Mouse (Mus musculus) left cerebral cortex, adult 18-20 months (tissue): ENCODE measurements around the gene Ube2c. TPM values are rescaled to one million over a fixed set of nuclear protein-coding genes. Genes with fewer than 3 reads are reported as not detected.
A peak's percentile ranks its signal among the peaks of the same experiment; 100 is the strongest.

Experiments used
- DNase-seq, 2 experiments: peaks; one replicate each; pipeline ENCODE4 v3.0.0; 2021 to 2022; ENCODE audit warnings: low spot score in 2 of 2, mixed read lengths in 1 of 2
- total RNA-seq, 2 experiments: library from RNA; stranded (reverse); gene quantifications; 2 replicates each; pipeline ENCODE4 v1.2.3; 2021

Gene Ube2c
- total RNA-seq, 2 experiments from 2014 or later, result not detected

DNA sequence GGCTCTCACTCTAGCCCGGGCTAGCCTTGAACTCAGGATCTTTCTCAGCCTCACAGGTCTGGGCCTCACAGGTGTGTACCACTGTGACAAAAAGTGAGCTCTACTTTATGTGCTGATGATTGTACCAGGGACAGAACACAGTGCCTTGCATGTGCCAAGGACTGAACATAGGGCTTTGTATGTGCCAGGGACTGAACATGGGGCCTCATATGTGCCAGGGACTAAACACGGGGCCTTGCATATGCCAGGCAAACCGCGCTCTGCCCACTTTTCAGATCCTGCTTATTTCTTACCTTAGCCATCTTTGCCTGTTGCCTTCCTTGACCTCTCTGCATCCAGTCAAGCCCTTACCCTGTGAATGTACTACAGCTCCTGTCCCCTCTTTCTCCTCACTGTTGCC lies 7.7 kb upstream of the Ube2c start:
- DNase-seq, result no peak

DNA sequence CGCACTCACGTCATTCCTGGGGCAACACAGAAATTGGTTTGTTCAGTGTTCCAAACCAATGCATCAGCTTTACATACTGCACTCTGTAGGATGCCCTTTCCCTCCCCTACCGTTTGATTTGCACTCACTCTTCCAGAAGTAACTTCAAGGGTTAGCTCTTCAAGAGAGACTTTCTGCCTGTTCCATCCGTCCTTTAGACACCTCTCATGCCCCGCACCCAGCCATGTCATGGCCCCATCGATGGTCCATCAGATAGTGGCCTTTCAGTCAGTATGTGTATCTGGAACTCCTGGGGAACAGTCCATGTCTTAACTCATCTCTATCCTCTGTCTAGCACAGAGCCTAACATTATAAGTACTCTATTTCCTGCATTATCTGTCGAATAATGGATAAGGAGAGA lies 7.1 kb upstream of the Ube2c start:
- DNase-seq, result no peak

DNA sequence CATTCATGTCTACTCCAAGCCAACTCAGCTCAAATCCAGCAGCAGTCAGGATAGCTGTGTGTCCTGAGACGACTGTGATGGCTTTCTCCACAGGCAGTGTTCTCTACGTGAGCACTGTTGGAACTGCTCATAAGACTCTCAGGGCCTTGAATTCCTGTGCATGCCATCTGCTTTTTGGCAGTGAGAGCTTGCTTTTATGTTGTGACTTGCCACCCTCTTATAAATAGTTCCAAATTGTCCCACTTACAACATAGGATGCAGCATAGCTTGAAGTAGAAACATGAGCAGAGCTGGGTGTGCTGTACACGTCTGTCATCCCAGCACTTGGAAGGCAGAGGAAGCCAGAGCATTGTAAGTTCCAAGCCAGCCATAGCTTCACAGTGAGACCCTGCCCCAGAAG lies 3.9 kb upstream of the Ube2c start:
- DNase-seq, result peak; percentile 14 to 22

DNA sequence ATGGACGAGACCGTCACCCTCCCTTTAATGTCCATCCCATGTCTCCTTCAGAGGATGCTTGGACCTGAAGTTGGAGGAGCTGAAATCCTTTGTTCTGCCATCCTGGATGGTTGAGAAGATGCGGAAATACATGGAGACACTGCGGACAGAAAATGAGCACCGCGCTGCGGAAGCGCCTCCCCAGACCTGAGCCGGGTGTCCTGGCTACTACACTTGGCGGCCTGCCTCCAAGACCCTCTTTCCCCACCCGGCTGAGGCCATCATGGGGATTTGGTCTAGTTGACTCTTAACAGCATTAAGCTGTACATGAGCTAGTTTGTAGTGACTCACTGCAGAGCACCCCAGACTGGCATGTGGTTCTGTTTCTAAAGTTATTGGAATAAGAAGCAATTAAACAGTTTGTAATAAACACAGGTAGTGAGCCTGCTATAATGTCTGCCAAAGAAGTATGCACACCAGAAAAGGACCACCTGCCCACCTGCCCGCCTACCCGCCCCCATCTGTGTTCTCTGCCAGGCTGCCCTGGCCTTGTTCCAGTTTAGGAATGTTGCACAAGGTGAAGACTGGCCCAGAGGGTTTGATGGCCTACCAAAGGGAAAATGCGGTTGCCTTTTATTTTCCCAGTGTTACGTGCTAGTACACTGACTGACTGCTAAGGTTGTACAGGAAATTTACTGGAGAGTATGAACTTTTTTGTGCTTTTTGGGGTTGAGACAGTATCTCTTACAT lies 1.7 kb upstream of the Ube2c start:
- DNase-seq, result no peak

DNA sequence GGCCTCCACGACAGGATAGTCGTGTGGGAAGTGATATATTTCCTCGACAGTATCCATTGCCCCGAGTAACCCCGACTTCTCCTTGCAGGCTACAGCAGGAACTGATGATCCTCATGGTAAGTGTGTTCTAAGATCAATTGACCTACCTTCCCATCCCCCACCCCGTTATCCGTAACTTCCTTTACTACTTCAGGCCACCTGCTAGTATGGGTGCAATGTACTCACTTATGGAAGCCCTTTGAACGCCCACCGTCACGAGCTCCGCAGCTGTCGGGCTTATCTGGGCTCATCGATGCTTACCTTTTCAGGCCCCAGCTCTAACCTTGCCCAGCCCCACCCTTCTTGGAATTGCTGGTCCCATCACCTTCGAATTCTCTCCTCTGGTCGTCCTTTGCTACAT lies 581 bp downstream of the Ube2c start:
- DNase-seq, result no peak

DNA sequence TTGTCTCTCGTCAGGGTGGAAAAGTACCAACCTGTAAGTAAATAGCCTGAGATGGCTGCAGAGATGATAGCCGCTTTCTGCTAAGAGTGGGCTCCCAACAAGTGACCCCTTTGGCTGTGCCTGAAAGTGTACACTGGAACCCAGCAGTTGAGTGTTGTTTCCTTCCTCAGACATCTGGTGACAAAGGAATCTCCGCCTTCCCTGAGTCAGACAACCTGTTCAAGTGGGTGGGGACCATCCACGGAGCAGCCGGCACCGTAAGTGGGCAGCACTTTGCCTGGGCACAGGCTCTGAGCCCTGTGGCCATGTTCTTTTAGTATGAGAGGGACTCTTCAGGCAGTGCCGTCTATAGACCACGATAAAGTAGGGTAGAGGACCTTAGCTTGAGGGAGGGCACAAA lies 1.4 kb downstream of the Ube2c start:
- no peak for DNase-seq

DNA sequence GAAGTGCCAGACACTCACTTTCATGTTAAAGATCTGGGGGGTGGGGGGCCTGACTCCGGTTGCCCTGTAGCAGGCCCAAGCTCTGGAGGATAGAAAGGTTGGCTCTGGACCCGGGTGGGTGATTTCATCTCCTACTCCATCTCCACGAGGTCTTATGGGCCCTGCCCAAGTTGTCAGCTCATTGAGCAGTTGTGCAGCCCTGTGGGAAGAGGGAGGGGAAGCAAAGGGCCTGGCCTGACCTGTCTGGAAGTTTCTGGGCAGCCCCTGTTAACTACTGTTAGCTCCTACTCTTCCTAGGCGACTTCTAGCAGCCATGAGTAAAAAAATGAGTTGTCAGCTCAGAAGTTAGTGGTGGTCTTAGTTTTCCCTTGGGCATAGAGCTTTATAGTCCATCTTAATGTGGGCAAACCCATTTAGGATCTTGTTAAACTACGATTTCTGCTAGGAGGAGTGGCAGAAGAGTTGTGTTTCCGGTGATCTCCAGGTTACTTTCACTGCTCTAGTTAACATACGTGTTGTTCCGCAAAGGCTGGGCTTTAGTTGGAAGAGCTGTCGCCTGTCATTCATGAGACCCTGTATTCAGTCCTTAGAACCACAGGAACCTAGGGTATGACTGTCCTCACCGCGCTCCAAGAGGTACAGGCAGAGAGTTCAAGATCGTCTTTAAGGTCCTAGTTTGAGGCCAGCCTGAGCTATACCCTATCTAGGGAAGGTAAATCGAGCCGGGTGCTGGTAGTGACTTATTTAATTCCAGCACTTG lies 3.7 kb downstream of the Ube2c start:
- DNase-seq, result no peak

DNA sequence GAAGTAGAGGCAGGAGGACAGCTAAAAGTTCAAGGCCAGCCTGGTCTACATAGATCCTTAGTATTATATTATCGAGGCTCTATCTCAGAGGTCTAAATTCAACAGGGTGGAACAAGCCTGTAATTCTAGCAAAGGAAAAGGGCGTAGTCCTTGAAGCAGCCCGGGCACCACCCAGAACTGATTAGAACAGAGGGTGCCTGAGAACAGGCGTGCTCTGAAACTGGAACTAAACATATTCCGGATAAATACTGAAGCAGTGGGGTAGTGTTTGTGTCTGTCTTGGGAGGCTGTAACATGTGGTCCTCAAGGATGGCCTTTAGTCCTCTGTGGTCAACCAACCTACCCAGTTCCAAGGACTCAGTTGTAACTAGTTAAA lies 4.3 kb downstream of the Ube2c start:
- DNase-seq, result no peak

DNA sequence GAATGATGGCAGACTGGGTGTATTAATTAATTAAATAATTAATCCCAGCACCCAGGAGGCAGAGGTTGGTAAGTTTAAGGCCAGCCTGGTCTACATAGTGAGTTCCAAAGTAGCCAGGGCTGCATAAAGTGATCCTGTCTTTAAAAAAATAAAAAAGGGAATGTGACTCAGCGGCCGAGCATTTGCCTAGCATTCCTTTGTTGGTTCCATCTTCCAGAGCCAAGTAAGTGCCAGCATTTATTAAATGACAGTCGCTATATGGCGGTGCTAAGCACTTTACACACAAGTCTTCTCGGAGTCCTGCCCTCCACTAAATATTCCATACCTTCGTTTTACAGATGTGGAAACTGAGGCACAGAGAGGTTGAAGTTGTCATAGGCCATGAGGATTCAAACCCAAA lies 6.4 kb downstream of the Ube2c start:
- DNase-seq, result no peak

DNA sequence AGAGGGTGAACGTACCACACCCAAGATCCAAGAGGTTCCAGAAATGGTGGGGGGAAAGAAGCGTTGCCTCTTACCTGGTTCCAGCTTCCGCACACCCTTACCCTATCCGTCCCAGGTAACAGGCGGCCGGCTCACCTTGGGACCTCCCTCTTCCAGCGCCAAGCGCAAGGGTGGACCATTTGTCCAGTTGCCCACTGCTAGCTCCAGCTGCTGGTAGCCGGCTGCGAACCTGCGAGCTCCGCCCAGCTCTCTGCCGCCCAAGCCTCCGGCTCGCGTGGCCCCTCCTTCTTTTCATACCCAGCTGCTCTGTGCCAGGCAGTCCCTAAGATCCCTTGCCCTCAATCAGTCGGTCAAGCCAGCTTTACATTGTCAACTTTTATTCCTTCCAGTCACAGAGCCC lies 7.1 kb downstream of the Ube2c start:
- DNase-seq, result no peak

DNA sequence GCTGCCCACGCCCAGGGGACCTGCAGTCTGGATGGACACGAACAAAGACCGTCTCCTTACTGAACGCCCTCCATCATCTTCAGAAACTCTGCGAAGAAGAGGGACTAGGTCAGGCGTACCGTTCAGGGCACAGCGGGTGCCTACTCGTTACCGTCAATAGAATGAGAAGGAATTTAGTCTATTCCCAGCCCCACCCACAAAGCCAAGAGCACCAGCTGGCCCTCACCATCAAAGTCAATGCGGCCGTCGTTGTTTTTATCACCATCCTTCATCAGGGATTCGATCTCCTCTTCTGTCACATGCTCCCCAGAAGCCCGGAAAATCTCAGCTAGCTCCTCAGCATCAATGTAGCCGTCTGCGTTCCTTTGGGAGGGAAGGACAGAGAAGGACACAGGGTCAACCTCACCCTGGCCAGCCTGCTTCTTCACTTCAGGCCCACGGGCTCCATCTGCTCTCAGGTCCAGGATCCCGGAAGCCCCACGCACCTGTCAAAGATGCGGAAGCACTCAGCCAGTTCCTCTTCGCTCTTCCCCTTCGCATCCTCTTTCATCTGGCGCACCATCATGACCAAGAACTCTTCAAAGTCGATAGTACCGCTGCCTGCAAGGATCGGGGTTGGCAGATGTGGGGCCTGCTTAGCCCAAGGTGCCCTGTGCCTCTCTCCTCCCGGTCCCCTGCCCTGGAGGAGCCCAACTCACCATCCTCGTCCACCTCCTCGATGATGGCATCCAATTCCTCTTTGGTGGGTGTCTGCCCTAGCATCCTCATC lies 7.7 kb downstream of the Ube2c start:
- DNase-seq, result no peak

DNA sequence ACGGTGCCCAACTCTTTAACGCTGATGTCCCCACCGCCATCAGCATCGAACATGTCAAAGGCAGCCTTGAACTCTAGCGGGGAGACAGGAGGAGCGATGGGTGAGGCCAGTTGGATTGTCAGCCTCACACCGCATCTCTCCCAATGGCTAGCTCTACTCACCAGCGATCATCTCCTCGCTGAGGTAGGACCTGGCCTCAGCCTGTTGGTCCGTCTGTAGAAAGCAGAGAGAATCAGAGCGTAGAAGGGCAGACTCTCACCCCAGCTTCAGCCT lies 8.3 kb downstream of the Ube2c start:
- no peak for DNase-seq

DNA sequence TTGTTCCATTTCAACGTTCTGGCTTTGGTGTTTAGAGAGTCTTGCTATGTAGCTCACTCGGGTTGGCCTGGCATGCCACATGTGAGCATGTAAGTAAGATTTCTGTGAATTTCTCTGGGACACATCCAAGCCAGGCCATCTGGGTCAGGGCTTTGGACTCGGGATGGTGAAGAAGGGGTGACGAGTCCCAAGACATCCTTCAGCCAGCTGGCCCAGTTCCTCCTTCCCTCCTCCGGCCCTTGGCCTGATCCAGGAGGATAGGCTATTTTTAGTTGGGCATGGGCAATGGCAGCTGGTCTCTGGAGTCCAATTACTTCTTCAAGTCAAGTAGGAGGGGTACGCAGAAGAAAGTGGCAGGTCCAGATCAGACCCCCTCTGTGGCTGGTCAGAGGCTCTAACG lies 9.1 kb downstream of the Ube2c start:
- DNase-seq, result no peak

DNA sequence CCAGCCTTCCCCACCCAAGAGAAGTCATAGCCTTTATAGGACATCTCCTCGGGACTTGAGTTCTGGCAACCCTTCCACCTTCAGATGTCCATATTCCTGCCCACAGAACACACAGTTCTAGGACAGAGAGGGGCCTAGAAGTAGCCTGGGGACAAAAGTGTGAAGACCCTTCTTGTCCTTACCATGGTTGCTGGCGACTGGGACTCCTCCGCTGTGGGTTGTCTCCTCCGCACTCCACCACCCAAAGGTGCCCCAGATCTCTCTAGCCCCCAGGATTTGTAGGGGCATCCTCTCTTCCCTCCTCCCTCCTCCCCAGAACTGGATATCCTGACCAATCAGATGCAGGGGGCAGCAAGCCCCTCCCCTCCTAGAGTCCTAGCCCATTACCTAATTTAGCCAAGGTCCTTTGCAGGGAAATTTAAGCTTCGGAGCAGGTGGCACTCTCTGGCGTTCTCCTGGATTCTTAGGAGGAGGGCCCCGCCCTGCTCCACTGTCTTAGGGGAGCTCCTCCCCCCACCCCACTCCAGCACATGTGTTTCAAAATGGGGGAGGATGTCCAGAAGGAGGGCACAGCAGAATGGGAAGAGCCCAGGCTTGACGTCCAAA lies 9.9 kb downstream of the Ube2c start, which contains the start of gene Tnnc2:
TSS of gene Tnnc2 (minus strand) at position 487 of the 606 bp plus-strand sequence.
- no peak for DNase-seq

DNA sequence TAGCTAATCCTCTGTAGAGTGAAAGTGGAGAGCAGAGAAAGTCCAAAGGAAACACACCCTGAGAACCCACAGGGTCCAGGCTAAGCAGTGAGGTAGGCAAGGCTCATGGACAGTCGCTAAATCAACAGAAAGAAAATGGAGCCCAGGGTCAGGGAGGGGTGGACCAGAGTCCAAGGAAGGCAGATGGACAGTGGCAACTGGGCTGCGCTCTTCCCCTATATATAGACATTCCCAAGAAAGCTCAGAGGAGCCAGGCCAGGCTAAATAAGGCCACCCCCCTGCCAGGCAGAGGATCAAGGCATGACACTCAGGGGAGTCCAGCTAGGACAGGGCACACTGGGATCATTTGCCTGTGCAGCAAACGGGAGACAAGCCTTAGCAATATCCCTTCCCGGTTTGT lies 12.2 kb downstream of the Ube2c start:
- no peak for DNase-seq

DNA sequence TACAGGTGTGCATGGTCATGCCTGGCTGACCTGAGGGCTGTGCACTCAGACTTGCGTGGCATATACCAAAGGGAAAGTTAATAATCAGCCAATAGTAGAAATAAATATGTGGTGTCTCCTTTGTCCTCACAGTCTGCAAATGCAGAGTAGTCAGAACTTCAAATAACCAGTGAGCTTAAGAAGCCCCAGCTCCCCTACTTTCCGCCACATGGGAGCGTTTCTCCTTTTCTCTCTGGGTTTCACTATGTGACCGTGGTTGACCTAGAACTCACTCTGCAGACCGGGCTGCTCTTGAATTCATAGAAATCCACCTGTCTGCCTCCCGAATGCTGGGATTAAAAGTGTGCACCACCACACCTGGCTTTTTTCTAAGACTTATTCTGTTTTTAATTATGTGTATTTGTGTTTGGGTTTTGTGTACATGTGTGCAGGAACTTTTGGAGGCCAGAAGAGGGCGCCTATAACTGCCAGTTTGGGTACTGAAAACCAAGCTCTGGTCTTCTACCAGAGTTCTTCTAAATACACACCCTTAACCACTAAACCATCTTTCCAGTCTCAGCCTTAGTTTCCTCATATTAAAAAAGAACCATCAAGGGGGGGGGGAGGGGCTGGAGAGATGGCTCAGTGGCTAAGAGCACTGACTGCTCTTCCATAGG lies 14.4 kb downstream of the Ube2c start:
- DNase-seq, result no peak

DNA sequence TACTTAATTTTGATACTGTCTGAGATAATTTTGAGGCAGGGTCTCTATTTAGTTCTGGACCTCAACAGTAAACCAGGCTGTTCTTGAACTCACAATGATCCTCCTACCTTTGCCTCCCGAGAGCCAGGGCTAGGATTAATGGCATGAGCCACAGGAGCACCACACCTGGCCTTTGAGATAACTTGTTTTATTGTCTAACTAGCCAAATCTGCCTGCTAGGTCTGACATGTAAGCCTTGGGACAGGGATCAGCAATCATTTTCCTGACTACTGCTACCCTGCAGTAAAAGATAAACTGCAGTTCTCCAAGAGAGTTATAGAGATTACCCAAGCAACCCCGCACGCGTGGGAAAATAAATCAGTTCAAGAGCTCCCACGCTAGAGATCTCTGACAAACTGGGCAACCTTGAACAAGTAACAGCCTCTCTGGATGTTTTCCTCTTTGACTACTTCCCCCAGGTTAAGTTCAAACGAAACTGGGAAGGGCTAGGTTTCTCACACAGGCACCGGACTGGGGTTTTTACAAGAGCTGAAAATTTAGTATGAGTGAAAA lies 15.2 kb downstream of the Ube2c start:
- DNase-seq, result no peak

DNA sequence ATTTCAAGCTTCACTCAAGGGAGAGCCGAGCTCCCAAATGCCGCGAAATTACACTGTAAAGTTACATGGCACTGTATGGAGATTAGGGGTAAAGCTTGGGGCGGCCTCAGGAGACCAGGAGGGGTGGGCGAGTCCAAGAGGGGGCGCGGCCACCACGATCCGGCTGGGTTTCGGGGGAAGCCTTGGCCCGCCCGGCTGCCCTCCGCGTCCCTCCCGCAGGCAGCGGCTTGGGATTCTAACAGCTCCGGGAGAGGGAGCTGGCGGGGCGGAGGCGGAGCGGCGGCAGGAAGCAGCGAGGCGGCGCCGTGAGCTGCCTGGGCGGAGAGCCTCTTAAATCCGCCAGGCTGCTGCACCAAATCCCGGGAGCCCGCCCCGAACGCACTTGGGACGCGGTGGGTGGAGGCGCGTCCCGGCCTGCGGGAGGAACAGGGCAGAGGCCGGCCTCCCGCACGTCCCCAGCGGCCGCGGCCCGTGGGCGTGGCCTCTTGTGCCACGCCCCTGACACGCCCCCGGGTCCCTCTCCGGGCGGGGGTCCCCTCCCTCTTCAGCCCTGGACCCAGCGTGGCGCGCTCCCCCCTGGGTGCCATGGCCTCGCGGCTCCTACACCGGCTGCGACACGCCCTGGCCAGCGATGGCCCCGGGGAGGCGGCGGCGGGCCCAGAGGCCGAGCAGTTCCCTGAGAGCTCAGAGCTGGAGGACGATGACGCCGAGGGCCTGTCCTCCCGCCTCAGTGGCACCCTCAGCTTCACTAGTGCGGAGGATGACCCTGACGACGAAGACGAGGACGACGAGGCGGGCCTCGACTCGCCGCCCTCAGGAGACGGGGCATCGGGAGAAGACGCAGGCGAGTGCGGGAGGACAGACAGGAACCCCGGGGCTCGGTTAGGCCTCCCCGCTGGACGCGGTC lies 16.0 kb downstream of the Ube2c start, which contains the start of gene Snx21:
TSS of gene Snx21 (plus strand) at position 343 of the 907 bp plus-strand sequence.
- DNase-seq, result peak; percentile 83 to 86

DNA sequence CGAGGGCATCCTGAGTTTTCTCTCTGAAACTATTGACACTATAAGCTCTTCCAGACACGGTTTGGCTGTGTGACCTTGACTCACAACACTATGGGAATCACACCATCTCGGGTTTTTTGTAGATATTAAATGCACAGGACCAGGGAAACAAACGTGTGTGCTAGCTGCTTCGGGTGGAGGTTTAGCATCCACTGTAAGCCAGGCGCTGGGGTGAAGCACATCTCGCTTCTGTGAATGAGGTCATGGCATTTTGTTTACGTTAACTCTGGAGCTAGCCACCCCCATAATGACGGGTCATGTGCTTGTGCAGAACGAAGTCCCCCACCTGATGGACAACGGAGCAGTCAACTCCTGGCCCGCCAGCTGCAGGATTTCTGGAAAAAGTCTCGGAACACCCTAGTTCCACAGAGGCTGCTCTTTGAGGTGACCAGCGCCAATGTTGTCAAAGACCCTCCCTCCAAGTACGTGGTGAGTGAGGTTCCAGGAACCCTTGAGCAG lies 16.7 kb downstream of the Ube2c start:
- no peak for DNase-seq

DNA sequence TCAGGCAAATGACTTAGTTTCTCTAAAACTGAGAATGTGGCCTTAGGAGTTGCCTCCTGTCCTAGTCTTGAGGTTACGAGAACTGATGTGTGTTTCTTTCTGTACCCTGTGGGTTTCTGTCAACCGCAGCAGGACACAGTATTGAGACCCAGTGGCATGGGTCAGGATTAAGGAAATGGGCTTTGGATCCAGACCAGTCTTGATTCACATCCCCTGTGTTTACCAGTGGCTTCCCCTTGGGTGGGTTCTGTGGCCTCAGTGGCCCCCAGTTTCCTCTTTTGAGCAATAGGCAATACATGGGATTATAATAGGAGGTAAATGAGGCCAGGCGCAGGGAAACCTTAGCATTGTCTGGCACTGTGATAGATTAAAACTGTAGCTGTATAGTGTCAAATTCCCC lies 17.3 kb downstream of the Ube2c start:
- no peak for DNase-seq
